Mouse (Mus musculus): ENCODE measurements at regions not wholly inside any gene's neighbourhood (a gene's known extent, or its start where the extent isn't known, plus 50 kb on each side); places are given as distances from the start of the nearest gene placed in this dataset.

- TF ChIP-seq POLR2A (IDR thresholded peaks at IDR 0.05; ENCODE audit: borderline replicate concordance, extremely low read depth, insufficient read depth, insufficient read length, poor library complexity, severe bottlenecking) = no peak
- TF ChIP-seq CTCF (IDR thresholded peaks at IDR 0.05; ENCODE audit: borderline replicate concordance, extremely low read depth, insufficient read depth, insufficient read length) = no peak
- no peak for DNase-seq (ENCODE audit: low read depth)
Measured at GRCm38 (mm10) chr4:105527316-105527715, 262.4 kb upstream of the Gm12728 start.

GRCm38 (mm10) chr4:105531651-105532425 lies 257.8 kb upstream of the Gm12728 start:
- TF ChIP-seq POLR2A (IDR thresholded peaks at IDR 0.05; ENCODE audit: borderline replicate concordance, extremely low read depth, insufficient read depth, insufficient read length, poor library complexity, severe bottlenecking) (no peak), CTCF (IDR thresholded peaks at IDR 0.05; ENCODE audit: borderline replicate concordance, extremely low read depth, insufficient read depth, insufficient read length) (no peak)
- peak; percentile 71 for DNase-seq (ENCODE audit: low read depth)

GRCm38 (mm10) chr4:105535451-105535850 lies 254.2 kb upstream of the Gm12728 start:
- no peak for TF ChIP-seq CTCF (IDR thresholded peaks at IDR 0.05; ENCODE audit: borderline replicate concordance, extremely low read depth, insufficient read depth, insufficient read length)
- TF ChIP-seq POLR2A (IDR thresholded peaks at IDR 0.05; ENCODE audit: borderline replicate concordance, extremely low read depth, insufficient read depth, insufficient read length, poor library complexity, severe bottlenecking) = no peak
- DNase-seq (ENCODE audit: low read depth) = peak; percentile 6

- no peak for DNase-seq (ENCODE audit: low read depth)
- TF ChIP-seq POLR2A (IDR thresholded peaks at IDR 0.05; ENCODE audit: borderline replicate concordance, extremely low read depth, insufficient read depth, insufficient read length, poor library complexity, severe bottlenecking) (no peak), CTCF (IDR thresholded peaks at IDR 0.05; ENCODE audit: borderline replicate concordance, extremely low read depth, insufficient read depth, insufficient read length) (no peak)
Measured at GRCm38 (mm10) chr4:105545486-105545885, 244.2 kb upstream of the Gm12728 start.

- DNase-seq (ENCODE audit: low read depth) = peak; percentile 14
- TF ChIP-seq CTCF (IDR thresholded peaks at IDR 0.05; ENCODE audit: borderline replicate concordance, extremely low read depth, insufficient read depth, insufficient read length) (no peak), POLR2A (IDR thresholded peaks at IDR 0.05; ENCODE audit: borderline replicate concordance, extremely low read depth, insufficient read depth, insufficient read length, poor library complexity, severe bottlenecking) (no peak)
Measured at GRCm38 (mm10) chr4:105549744-105550440, 239.8 kb upstream of the Gm12728 start.

- no peak for DNase-seq (ENCODE audit: low read depth)
- TF ChIP-seq CTCF (IDR thresholded peaks at IDR 0.05; ENCODE audit: borderline replicate concordance, extremely low read depth, insufficient read depth, insufficient read length) (no peak; the same call in 1 of the 2 replicates), POLR2A (IDR thresholded peaks at IDR 0.05; ENCODE audit: borderline replicate concordance, extremely low read depth, insufficient read depth, insufficient read length, poor library complexity, severe bottlenecking) (no peak)
Measured at GRCm38 (mm10) chr4:105551966-105552685, 237.5 kb upstream of the Gm12728 start.

GRCm38 (mm10) chr4:105554994-105555393 lies 234.7 kb upstream of the Gm12728 start:
- DNase-seq (ENCODE audit: low read depth) = peak; percentile 18
- TF ChIP-seq POLR2A (IDR thresholded peaks at IDR 0.05; ENCODE audit: borderline replicate concordance, extremely low read depth, insufficient read depth, insufficient read length, poor library complexity, severe bottlenecking) (no peak), CTCF (IDR thresholded peaks at IDR 0.05; ENCODE audit: borderline replicate concordance, extremely low read depth, insufficient read depth, insufficient read length) (no peak)

GRCm38 (mm10) chr4:105555941-105556340 lies 233.7 kb upstream of the Gm12728 start:
- TF ChIP-seq POLR2A (IDR thresholded peaks at IDR 0.05; ENCODE audit: borderline replicate concordance, extremely low read depth, insufficient read depth, insufficient read length, poor library complexity, severe bottlenecking) (no peak), CTCF (IDR thresholded peaks at IDR 0.05; ENCODE audit: borderline replicate concordance, extremely low read depth, insufficient read depth, insufficient read length) (no peak)
- peak; percentile 82 for DNase-seq (ENCODE audit: low read depth)

GRCm38 (mm10) chr4:105557396-105557795 lies 232.3 kb upstream of the Gm12728 start:
- TF ChIP-seq POLR2A (IDR thresholded peaks at IDR 0.05; ENCODE audit: borderline replicate concordance, extremely low read depth, insufficient read depth, insufficient read length, poor library complexity, severe bottlenecking) (no peak), CTCF (IDR thresholded peaks at IDR 0.05; ENCODE audit: borderline replicate concordance, extremely low read depth, insufficient read depth, insufficient read length) (no peak)
- no peak for DNase-seq (ENCODE audit: low read depth)

- no peak for TF ChIP-seq CTCF (IDR thresholded peaks at IDR 0.05; ENCODE audit: borderline replicate concordance, extremely low read depth, insufficient read depth, insufficient read length)
- no peak for DNase-seq (ENCODE audit: low read depth)
Measured at GRCm38 (mm10) chr4:105560055-105560454, 229.6 kb upstream of the Gm12728 start.

- no peak for DNase-seq (ENCODE audit: low read depth)
- no peak for TF ChIP-seq POLR2A (IDR thresholded peaks at IDR 0.05; ENCODE audit: borderline replicate concordance, extremely low read depth, insufficient read depth, insufficient read length, poor library complexity, severe bottlenecking)
- no peak for TF ChIP-seq CTCF (IDR thresholded peaks at IDR 0.05; ENCODE audit: borderline replicate concordance, extremely low read depth, insufficient read depth, insufficient read length)
Measured at GRCm38 (mm10) chr4:105560781-105561180, 228.9 kb upstream of the Gm12728 start.

Measured in brain, embryonic 14.5 days (tissue).